Mouse (Mus musculus) neural tube, embryonic 11.5 days (tissue): ENCODE data around the gene Homer2. TPM values are rescaled to one million over a fixed set of nuclear protein-coding genes. Genes with fewer than 3 reads are reported as not detected.

Experiments used
- polyA plus RNA-seq: library from polyadenylated mRNA; unstranded; fragments of >200 nt; fragmentation: Nextera tagmentation; extraction: Ambion mirVana; gene quantifications from 2 replicates; pipeline ENCODE4 v1.2.1, GENCODE M21; 2014

Gene Homer2
- polyA plus RNA-seq, 1 experiment from 2014 or later: 18.4 TPM

Other genes starting within 250 kb of the Homer2 start
- gene Ap3b2, start 213.6 kb downstream of the Homer2 start, polyA plus RNA-seq: 47.6 and 53.0 TPM in 2 replicates
- not detected in 2 replicates for gene BC048679, start 209.2 kb downstream of the Homer2 start, polyA plus RNA-seq
- gene Fsd2, start 140.6 kb downstream of the Homer2 start, polyA plus RNA-seq: 0.09 and 0.16 TPM in 2 replicates
- 5.4 and 5.8 TPM in 2 replicates for gene Whamm, start 136.3 kb downstream of the Homer2 start, polyA plus RNA-seq
- 107 and 109 TPM in 2 replicates for gene Ramac, start 55.4 kb upstream of the Homer2 start, polyA plus RNA-seq
- 46.4 and 46.7 TPM in 2 replicates for gene 3110040N11Rik, start 82.0 kb upstream of the Homer2 start, polyA plus RNA-seq
- gene Btbd1, start 121.9 kb upstream of the Homer2 start, polyA plus RNA-seq: 94.1 and 100 TPM in 2 replicates
- gene Gm10160, start 148.3 kb upstream of the Homer2 start, polyA plus RNA-seq: not detected in 2 replicates
- gene Tm6sf1, start 151.5 kb upstream of the Homer2 start, polyA plus RNA-seq: 13.9 and 16.8 TPM in 2 replicates
- gene Hdgfl3, start 226.9 kb upstream of the Homer2 start, polyA plus RNA-seq: 37.5 and 40.3 TPM in 2 replicates